Mouse (Mus musculus) midbrain, embryonic 11.5 days (tissue): ENCODE measurements around the gene Tyw1. TPM values are rescaled to one million over a fixed set of nuclear protein-coding genes. Genes with fewer than 3 reads are reported as not detected.

Experiments
- ATAC-seq: fragments of 200-750 bp; cut with Nextera tagmentation; 2 replicates; pipeline ENCODE4 v1.8.0; 2017; ENCODE audit warnings: moderate TSS enrichment, moderate library complexity; ENCODE audit not compliant: low FRiP score
- DNase-seq: peaks from one replicate; pipeline ENCODE4 v3.0.0; 2015; ENCODE audit warnings: low spot score; ENCODE audit errors: missing footprints
- H3K27ac ChIP-seq: fragments of 300-500 bp; sonication (generic); 2 replicates; pipeline ENCODE4 v1.5.1; 2014; ENCODE audit warnings: low read depth, low read length
- H3K27me3 ChIP-seq: fragments of 300-500 bp; sonication (generic); 2 replicates; pipeline ENCODE4 v1.6.1; 2014; ENCODE audit warnings: mild to moderate bottlenecking, low read length, moderate library complexity, mixed read lengths; ENCODE audit not compliant: control insufficient read depth, insufficient read depth
- H3K36me3 ChIP-seq: fragments of 300-500 bp; sonication (generic); 2 replicates; pipeline ENCODE4 v1.6.1; 2014; ENCODE audit warnings: mild to moderate bottlenecking, low read length, moderate library complexity, mixed read lengths; ENCODE audit not compliant: control insufficient read depth, insufficient read depth
- H3K4me1 ChIP-seq: fragments of 300-500 bp; sonication (generic); 2 replicates; pipeline ENCODE4 v1.6.1; 2014; ENCODE audit warnings: low read length; ENCODE audit not compliant: control insufficient read depth, insufficient read depth
- H3K4me2 ChIP-seq: fragments of 300-500 bp; sonication (generic); 2 replicates; pipeline ENCODE4 v1.6.1; 2014; ENCODE audit warnings: mild to moderate bottlenecking, moderate library complexity
- H3K4me3 ChIP-seq: fragments of 300-500 bp; sonication (generic); 2 replicates; pipeline ENCODE4 v1.5.1; 2014; ENCODE audit warnings: low read depth, low read length
- H3K9ac ChIP-seq: fragments of 300-500 bp; sonication (generic); 2 replicates; pipeline ENCODE4 v1.6.1; 2014; ENCODE audit warnings: low read length
- H3K9me3 ChIP-seq: fragments of 300-500 bp; sonication (generic); 2 replicates; pipeline ENCODE4 v1.6.1; 2016; ENCODE audit warnings: low read length; ENCODE audit not compliant: control insufficient read depth
- WGBS: fragments of 180-500 bp; shearing (Covaris S2); extraction: QIAGEN DNeasy Blood & Tissue Kit; methylation state at CpG from one replicate; pipeline ENCODE4 v1.1.7; 2014; 5-methylcytosine and 5-hydroxymethylcytosine counted together
- polyA plus RNA-seq: library from polyadenylated mRNA; unstranded; fragments of >200 nt; fragmentation: Nextera tagmentation; extraction: Ambion mirVana; gene quantifications from 2 replicates; pipeline ENCODE4 v1.2.1, GENCODE M21; 2014

The Tyw1 gene
- polyA plus RNA-seq, 1 experiment from 2014 or later: 32.1 TPM

DNA sequence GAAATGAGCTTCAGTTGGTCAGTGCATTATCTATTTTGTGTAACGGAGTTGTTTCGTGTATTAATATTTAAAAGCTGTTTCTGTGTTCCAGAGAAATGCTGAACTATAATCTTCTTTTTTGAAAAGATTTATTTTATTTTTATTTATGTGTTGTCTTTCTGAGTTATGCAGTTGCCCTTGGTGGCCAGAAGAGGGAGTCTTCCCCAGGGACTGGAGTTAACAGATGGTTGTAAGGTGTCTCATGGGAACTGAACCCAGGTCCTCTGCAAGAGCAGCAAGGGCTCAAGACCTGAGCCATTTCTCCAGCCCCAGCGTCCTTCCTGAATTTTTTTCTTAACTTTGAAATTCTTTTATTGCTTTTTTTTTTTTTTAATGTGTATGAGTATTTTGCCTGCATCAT is 59.5 kb downstream of the Tyw1 start:
- DNase-seq (no peak), ATAC-seq (no peak)
- H3K36me3 ChIP-seq: peaks cover 3% of the 10 kb centered on the region
- H3K27ac ChIP-seq: no peak overlapping the region
- H3K27me3 ChIP-seq: no peaks in the 10 kb centered on the region
- H3K9ac ChIP-seq: no peak overlapping the region
- no peaks in the 10 kb centered on the region for H3K9me3 ChIP-seq
- 94% methylated on average over 3 of the region's 3 CpGs for WGBS
- H3K4me1 ChIP-seq: no peaks in the 10 kb centered on the region
- H3K4me3 ChIP-seq: no peak overlapping the region
- no peak overlapping the region for H3K4me2 ChIP-seq

DNA sequence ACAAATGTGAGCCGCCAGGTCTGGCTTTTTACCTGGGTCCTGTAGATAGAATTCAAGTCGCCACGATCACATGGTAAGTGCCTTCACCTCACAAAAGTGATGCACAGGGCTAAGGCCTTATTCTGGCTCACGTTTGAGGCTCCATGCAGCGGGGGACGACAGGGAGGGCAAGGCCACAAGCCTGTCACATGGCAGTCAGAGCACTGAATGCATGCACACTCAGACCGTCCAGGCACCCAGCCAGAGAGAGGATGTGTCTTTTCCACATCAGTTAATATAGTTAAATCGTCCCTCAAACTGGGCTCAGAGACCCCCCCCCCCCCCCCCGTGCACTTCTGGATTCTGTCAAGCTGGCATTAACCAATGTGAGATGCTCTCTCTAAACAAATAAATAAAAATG is 60.9 kb downstream of the Tyw1 start:
- WGBS: 93% methylated on average over 9 of the region's 9 CpGs
- Histone ChIP-seq H3K27ac (no peak overlapping the region), H3K9me3 (no peaks in the 10 kb centered on the region), H3K4me3 (no peak overlapping the region), H3K4me2 (no peak overlapping the region), H3K27me3 (no peaks in the 10 kb centered on the region), H3K9ac (no peak overlapping the region), H3K36me3 (peaks cover 3% of the 10 kb centered on the region; the same call in 1 of the 2 replicates), H3K4me1 (no peaks in the 10 kb centered on the region)
- DNase-seq: no peak
- no peak for ATAC-seq

DNA sequence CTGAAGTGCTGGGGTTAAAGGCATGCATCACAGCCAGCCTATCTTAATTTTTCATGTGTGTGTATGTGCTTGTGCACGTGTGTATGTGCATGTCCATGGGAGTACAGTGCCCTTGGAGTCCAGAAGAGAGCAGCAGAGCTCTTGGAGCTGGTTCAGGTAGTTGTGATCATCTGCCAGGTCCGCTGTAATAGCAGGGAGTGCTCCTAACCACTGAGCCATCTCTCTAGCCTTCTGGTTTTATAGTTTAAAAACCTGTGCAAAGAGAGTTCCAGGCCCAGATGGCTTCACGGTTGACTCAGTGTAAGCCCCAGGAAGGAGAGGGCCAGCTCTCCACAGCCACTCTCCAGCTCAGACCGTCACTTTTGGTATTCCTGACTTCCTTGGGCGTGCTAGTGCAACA is 64.4 kb downstream of the Tyw1 start:
- Histone ChIP-seq H3K27me3 (no peaks in the 10 kb centered on the region), H3K36me3 (no peaks in the 10 kb centered on the region), H3K9ac (no peak overlapping the region), H3K27ac (no peak overlapping the region), H3K4me3 (no peak overlapping the region), H3K9me3 (0 out of 2 replicates have a peak, but pooled peaks cover 2% of the 10 kb centered on the region), H3K4me2 (no peak overlapping the region), H3K4me1 (no peaks in the 10 kb centered on the region)
- DNase-seq (no peak), ATAC-seq (no peak)
- WGBS: 94% methylated on average over 5 of the region's 5 CpGs

DNA sequence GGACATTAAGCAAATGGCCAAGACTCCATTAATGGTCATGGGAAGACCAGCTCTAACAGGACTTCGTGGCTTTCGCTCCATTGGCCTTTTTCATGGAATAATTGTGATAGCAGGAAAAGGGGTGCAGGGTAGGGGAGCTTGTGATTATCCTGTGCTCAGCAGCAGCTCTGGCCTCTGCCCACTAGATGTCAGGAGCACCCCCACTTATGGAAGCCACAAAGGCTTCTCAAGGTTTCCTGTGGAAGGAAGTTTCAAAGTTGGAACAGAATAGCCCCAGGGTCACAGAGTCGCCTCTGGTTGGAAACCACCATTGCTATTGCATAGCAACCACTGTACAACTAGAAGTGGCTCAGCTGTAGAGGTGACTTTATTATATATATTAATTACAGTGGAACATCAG is 65.1 kb downstream of the Tyw1 start:
- WGBS: 81% methylated on average over 3 of the region's 3 CpGs
- H3K27ac ChIP-seq: no peak overlapping the region
- H3K4me1 ChIP-seq: no peaks in the 10 kb centered on the region
- H3K9me3 ChIP-seq: 0 out of 2 replicates have a peak, but pooled peaks cover 2% of the 10 kb centered on the region
- no peak overlapping the region for H3K4me3 ChIP-seq
- DNase-seq: no peak
- no peak overlapping the region for H3K9ac ChIP-seq
- H3K27me3 ChIP-seq: no peaks in the 10 kb centered on the region
- no peak overlapping the region for H3K4me2 ChIP-seq
- ATAC-seq: no peak
- no peaks in the 10 kb centered on the region for H3K36me3 ChIP-seq

DNA sequence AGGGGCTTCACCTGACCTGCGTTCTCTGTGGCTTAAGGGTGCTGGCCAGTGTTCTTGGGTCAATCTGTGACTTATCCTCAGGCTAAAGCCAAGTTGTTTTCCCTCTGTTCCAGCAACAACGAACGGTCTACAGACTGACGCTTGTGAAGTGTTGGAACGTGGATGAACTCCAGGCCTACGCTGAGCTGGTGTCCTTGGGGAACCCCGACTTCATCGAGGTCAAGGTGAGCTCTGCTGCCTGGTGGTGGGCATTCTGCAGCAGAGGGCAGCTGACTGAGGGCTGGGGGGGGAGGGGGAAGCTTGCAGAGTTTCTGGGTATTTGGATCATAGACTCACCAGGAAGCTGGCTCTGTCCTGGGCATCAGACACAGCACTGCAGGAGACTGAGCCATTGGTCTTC is 70.1 kb downstream of the Tyw1 start:
- no peak for ATAC-seq
- no peaks in the 10 kb centered on the region for H3K4me1 ChIP-seq
- 95% methylated on average over 8 of the region's 8 CpGs for WGBS

DNA sequence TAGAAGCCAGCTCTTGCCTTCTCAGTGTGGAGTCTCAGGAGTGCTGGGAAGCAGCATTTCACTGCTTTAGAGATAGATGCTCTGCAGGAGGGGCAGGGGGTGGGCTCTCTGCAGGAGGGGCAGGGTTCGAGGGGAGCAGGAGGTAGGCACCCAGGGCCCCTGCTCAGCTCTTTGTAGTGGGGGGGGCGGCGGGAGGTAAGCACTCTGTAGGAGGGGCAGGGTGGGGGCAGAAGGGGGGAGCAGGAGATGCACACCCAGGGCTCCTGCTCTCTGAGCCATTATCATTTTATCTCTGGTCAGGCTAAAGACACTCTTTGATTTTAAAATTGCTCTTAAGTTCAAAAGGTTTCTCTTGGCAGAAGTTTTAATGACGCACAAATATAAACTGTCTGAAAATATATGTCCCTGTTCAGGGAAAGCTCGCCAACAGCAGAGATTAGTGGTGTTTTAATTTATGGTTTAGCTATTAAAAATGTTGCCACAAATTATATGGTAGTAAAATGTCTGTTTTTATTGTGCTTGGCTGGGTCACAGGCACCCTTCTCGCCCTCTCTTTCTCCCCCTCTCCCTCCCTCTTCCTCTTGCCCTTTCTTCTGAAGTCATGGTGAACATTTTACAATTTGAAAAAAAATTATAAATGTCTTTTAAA is 72.3 kb downstream of the Tyw1 start:
- Histone ChIP-seq H3K4me3 (no peak overlapping the region), H3K27me3 (no peaks in the 10 kb centered on the region), H3K4me2 (no peak overlapping the region), H3K27ac (no peak overlapping the region), H3K9ac (no peak overlapping the region), H3K9me3 (0 out of 2 replicates have a peak, but pooled peaks cover 2% of the 10 kb centered on the region), H3K36me3 (peaks cover 2% of the 10 kb centered on the region; the same call in 1 of the 2 replicates), H3K4me1 (no peaks in the 10 kb centered on the region)
- WGBS: 87% methylated on average over 6 of the region's 6 CpGs
- no peak for ATAC-seq
- DNase-seq: peak; percentile 31

More for the DNA sequence above, 70.1 kb downstream of the Tyw1 start:
- Histone ChIP-seq H3K36me3 (peaks cover 2% of the 10 kb centered on the region; the same call in 1 of the 2 replicates), H3K27ac (no peak overlapping the region), H3K27me3 (no peaks in the 10 kb centered on the region), H3K4me3 (no peak overlapping the region), H3K9ac (no peak overlapping the region), H3K9me3 (0 out of 2 replicates have a peak, but pooled peaks cover 2% of the 10 kb centered on the region), H3K4me2 (no peak overlapping the region)
- peak; percentile 31 for DNase-seq

DNA sequence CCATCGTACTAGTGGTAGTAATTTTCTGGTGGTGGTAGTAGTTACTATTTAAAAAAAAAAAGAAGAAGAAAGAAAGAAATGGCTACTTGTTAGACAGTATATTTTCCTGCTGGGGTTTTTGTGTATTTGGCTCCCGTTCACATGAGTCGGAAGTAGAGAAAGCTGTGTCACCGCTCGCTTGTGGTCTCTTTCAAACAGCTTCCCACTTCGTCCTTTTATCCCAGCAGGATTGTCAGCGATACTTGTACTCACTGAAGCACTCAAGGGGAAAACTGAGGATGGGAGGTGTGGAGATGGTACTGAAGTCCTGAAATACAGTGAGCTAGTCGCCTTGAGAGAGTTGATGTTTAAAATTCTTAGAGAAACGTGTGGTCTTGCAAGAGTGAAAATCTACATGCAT is 72.9 kb downstream of the Tyw1 start:
- DNase-seq: peak; percentile 35
- Histone ChIP-seq H3K9ac (no peak overlapping the region), H3K36me3 (peaks cover 2% of the 10 kb centered on the region; the same call in 1 of the 2 replicates), H3K4me2 (no peak overlapping the region), H3K27ac (no peak overlapping the region), H3K4me3 (no peak overlapping the region), H3K4me1 (no peaks in the 10 kb centered on the region), H3K9me3 (0 out of 2 replicates have a peak, but pooled peaks cover 2% of the 10 kb centered on the region), H3K27me3 (no peaks in the 10 kb centered on the region)
- ATAC-seq: no peak
- 84% methylated on average over 9 of the region's 9 CpGs for WGBS

DNA sequence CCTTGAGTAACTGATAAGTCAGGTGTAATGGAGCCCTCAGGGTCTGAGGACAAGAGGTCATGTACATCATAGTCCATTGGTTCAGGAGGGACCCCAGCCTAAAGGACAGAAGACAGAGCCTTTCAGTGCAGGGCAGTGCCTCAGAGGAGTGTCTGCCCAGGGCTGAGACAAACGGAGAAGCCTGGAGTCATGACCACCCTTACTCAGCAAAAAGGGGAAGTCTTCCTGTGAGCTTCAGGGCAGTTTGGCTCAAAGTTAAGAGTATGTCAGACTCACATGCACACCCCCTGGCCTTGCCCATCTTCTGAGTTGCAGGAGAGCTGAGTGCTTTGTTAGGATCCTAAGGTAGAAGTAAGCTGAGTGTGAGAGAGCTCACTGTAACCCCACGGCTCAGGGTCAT is 74.5 kb downstream of the Tyw1 start:
- DNase-seq: peak; percentile 12

DNA sequence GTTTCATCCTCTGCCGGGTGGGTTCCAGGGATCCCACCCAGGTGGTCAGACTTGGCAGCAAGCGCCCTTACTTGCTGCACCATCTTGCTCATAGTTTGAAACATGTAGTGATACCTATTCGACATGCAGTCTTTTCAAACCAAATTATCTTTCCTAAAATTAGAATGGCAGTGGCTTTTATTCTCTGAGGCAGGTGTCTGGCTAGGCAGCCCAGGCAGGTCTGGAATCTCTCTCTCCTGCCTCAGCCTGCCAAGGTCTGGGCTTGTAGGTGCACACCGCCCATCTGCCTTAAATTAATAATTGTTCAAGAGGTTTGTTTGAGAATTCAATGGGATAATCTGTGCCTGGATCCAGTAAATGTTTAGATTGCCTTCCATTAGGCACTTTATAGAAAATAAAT is 75.4 kb downstream of the Tyw1 start:
- H3K27ac ChIP-seq: no peak overlapping the region
- H3K4me1 ChIP-seq: no peaks in the 10 kb centered on the region
- H3K9ac ChIP-seq: no peak overlapping the region
- DNase-seq (peak; percentile 12), ATAC-seq (no peak)
- no peak overlapping the region for H3K4me2 ChIP-seq
- H3K36me3 ChIP-seq: peaks cover 10% of the 10 kb centered on the region; the same call in 1 of the 2 replicates
- no peak overlapping the region for H3K4me3 ChIP-seq
- no peaks in the 10 kb centered on the region for H3K27me3 ChIP-seq
- no peaks in the 10 kb centered on the region for H3K9me3 ChIP-seq
- 93% methylated on average over 4 of the region's 4 CpGs for WGBS

More for the DNA sequence above, 74.5 kb downstream of the Tyw1 start:
- Histone ChIP-seq H3K27ac (no peak overlapping the region), H3K9me3 (no peaks in the 10 kb centered on the region), H3K9ac (no peak overlapping the region), H3K4me2 (no peak overlapping the region), H3K27me3 (no peaks in the 10 kb centered on the region), H3K36me3 (peaks cover 2% of the 10 kb centered on the region; the same call in 1 of the 2 replicates), H3K4me3 (no peak overlapping the region), H3K4me1 (no peaks in the 10 kb centered on the region)
- no peak for ATAC-seq
- 83% methylated on average over 2 of the region's 2 CpGs for WGBS
